Mouse (Mus musculus) embryonic fibroblast, embryonic 13.5 days (primary cell): ENCODE data around the gene Rev1. TPM values are rescaled to one million over a fixed set of nuclear protein-coding genes. Genes with fewer than 3 reads are reported as not detected.

ENCODE experiments used
- H3K27ac ChIP-seq: 2 replicates; pipeline ENCODE4 v1.5.1; 2012; ENCODE audit warnings: low read length, control low read depth, inconsistent platforms; ENCODE audit not compliant: insufficient read depth
- H3K4me1 ChIP-seq: 2 replicates; pipeline ENCODE4 v1.6.1; 2011; ENCODE audit warnings: low read length; ENCODE audit not compliant: control insufficient read depth, insufficient read depth
- H3K4me3 ChIP-seq: 2 replicates; pipeline ENCODE4 v1.5.1; 2011; ENCODE audit warnings: mild to moderate bottlenecking, control low read depth, low read length; ENCODE audit not compliant: insufficient read depth
- CTCF ChIP-seq: IDR thresholded peaks from 2 replicates; pipeline ENCODE4 v1.5.1; 2011; ENCODE audit warnings: mild to moderate bottlenecking, control low read depth, low read length, moderate library complexity, borderline replicate concordance; ENCODE audit not compliant: insufficient read depth
- POLR2A ChIP-seq: IDR thresholded peaks from 2 replicates; pipeline ENCODE4 v1.6.1; 2011; ENCODE audit warnings: low read depth, mild to moderate bottlenecking, control low read depth, low read length, moderate library complexity
- polyA plus RNA-seq: library from polyadenylated mRNA; stranded (reverse); fragments of >200 nt; gene quantifications from 2 replicates; pipeline ENCODE4 v1.2.4, GENCODE M21; 2011; ENCODE audit warnings: low read depth; ENCODE audit not compliant: missing spikeins, insufficient read length

Rev1 gene
- 23.2 and 29.8 TPM in 2 replicates for polyA plus RNA-seq

- Histone ChIP-seq H3K4me1 (peaks cover 2% of the 10 kb centered on the region), H3K27ac (peak within 1 kb of the TSS; percentile 75), H3K4me3 (peak within 1 kb of the TSS; percentile 97)
- TF ChIP-seq POLR2A (peak; percentile 66), CTCF (peak; percentile 98)
Observed at GRCm38 (mm10) chr1:38129501-38130267, at the start of gene Rev1. Gene Rev1 (minus strand): TSS chr1:38129801.

DNA sequence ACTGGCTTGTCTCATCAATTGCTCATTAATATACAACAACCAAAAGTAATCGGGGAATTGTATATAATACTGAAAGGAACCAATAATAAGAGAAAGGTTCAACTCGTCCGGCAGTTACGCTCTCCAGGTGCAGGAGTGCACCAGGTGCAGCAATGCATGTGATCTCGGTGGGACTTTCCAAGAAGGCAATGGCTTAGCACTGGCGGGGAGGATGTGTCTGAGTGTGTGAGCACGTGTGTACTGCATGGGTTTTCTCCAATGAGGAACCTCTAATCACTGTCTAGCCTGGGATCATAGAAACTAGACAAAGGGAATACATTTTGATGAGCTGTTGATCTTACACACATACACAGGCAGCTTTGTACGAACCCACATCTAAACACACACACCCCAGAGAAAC lies 49.3 kb upstream of the Rev1 start:
- TF ChIP-seq CTCF, result no peak
- no peak for TF ChIP-seq POLR2A
- Histone ChIP-seq H3K4me3 (no peak overlapping the region), H3K4me1 (no peaks in the 10 kb centered on the region), H3K27ac (no peak overlapping the region)

DNA sequence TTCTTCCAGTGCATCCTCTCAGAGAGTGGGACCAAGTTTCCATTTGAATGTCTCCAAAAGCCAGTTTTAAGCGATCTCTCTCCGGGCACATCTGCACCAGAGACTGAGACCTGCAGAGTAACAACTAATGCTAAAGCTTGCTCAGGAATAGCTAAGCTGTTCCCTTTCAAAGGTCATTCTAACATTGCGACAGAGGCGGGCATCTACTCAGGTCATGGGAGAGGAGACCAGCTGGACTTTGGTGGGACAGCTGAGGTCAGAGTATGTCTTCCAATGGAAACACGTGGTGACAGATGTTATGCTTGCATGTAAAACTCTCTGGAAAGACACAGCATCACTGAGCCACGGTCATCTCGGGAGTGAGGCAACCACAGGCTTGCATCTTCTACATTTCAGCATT lies 46.5 kb upstream of the Rev1 start:
- Histone ChIP-seq H3K4me1 (no peaks in the 10 kb centered on the region), H3K4me3 (no peak overlapping the region), H3K27ac (no peak overlapping the region)
- no peak for TF ChIP-seq CTCF
- no peak for TF ChIP-seq POLR2A

DNA sequence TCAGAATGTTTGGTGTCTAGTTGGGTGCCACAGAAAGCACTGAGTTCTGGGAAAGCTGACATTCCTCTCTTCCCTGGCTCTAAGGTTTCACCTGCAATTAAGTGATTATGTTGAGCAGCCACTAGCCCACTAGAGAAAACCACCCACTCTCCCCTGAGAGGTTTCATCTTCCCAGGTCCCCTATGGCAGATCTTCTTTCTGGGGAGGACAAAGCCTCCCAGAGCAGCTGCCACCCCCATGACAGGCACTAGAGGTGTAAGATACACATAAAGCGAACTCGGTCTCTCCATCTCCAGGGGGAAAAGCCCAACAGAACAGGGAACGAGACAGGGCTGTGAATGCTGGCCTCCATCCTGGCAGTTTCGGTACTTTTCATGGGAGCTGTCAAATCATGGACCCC lies 42.3 kb upstream of the Rev1 start:
- TF ChIP-seq CTCF, result no peak
- no peak for TF ChIP-seq POLR2A
- H3K27ac ChIP-seq, result no peak overlapping the region
- no peak overlapping the region for H3K4me3 ChIP-seq
- no peaks in the 10 kb centered on the region for H3K4me1 ChIP-seq

- Histone ChIP-seq H3K4me1 (no peaks in the 10 kb centered on the region), H3K27ac (no peak overlapping the region), H3K4me3 (no peak overlapping the region)
- no peak for TF ChIP-seq POLR2A
- TF ChIP-seq CTCF, result no peak
Observed at GRCm38 (mm10) chr1:38165696-38166095, 36.1 kb upstream of the Rev1 start.

GRCm38 (mm10) chr1:38150086-38150485 lies 20.5 kb upstream of the Rev1 start:
- H3K27ac ChIP-seq, result no peak overlapping the region
- H3K4me1 ChIP-seq, result no peaks in the 10 kb centered on the region
- H3K4me3 ChIP-seq, result no peak overlapping the region
- TF ChIP-seq CTCF, result no peak
- TF ChIP-seq POLR2A, result no peak

DNA sequence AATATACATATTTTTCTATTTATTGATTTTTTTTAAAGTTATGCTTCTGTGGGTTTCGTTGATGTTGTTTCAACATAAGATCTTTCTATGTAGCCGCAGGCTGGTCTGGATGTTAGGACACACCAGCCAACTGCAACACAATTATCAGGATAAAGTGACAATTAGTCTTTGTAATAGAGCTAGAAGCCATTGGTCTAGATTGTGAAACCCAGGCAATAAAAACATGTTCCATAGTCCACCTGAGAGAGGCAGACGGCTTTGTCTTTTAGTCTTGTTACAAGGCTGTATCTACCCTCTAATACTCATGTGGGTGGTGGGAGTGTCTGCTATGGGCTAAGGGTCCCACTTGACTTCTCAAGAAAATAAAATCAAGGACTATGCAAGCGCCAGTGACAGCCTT lies 16.4 kb upstream of the Rev1 start:
- H3K4me1 ChIP-seq, result no peaks in the 10 kb centered on the region
- H3K4me3 ChIP-seq, result no peak overlapping the region
- TF ChIP-seq POLR2A, result no peak
- no peak overlapping the region for H3K27ac ChIP-seq

DNA sequence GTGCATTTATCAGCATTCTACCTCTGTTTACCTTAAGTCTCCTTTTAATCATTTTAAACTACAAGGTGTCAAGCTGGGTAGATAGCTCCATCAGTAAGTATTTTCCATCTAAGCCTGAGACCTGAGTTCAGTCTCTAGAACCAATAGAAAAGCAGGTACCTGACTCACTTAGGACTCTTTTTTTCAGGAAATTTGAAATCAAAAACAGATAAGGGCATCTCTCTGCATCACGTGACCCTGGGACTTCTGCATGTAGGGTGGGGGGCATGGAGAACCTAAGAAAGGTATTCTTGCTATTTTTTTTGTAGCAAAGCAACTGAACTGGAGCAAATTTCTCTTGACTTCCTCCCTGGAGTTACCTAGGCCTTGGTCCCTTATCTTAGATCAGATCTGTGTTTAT lies 11.8 kb upstream of the Rev1 start:
- H3K27ac ChIP-seq, result no peak overlapping the region
- H3K4me3 ChIP-seq, result no peak overlapping the region
- H3K4me1 ChIP-seq, result no peaks in the 10 kb centered on the region
- TF ChIP-seq POLR2A (no peak), CTCF (no peak)

DNA sequence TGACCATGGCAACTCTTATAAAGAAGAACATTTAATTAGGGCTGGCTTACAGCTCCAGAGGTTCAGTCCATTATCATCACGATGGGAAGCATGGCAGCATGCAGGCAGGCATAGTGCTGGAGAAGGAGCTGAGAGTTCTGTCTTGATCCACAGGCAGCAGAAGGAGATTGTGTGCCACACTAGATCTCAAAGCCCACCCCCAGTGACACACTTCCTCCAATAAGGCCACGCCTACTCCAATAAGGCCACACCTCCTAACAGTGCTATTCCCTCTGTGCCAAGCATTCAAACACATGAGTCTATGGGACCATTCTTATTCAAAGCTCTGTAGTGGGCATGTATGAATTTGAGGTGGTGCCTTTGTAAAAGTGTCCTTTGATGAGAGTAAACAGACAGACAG lies 11.3 kb upstream of the Rev1 start:
- Histone ChIP-seq H3K27ac (no peak overlapping the region), H3K4me3 (no peak overlapping the region), H3K4me1 (no peaks in the 10 kb centered on the region)
- no peak for TF ChIP-seq CTCF
- no peak for TF ChIP-seq POLR2A

DNA sequence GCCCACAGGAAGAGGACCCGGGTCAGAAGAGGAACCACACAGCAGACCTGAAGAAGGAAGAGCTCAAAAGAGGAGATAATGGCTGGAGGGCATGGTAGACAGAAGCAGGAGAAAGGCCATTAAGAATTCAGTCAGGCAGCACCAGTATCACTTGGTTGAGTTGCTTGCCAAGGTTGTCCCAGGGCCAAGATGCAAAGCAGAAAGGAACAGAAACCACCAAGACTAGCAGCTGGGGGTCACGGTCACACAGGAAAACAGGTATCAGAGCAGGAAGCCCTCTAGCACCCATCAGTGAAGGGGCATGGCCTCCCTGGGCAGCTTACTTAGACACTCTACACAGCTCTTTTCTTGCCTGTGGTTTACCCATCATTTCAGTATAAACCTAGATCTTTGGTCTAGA lies 9.8 kb upstream of the Rev1 start:
- no peak for TF ChIP-seq CTCF
- no peak for TF ChIP-seq POLR2A
- Histone ChIP-seq H3K4me1 (no peaks in the 10 kb centered on the region), H3K4me3 (no peak overlapping the region), H3K27ac (no peak overlapping the region)
